Mouse (Mus musculus): Measurements from ENCODE around the gene Smpd4.

DNA sequence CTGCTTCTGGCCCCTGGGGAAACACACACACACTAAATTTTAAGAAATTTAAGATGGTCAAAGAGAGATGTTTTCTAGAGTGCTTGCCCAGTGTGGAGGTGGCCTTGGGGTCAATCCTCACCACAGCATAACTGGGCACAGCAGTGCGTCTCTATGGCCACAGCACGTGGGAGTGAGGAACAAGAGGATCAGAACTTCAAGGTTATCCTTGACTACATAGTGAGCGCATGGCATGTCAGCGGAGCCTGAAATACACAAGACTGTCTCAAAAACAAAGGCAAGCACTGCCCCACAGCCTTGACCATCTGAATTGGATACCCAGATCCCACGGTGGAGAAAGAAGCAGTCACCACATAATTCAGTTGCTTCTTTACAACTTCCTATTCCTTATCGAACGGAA lies 34.6 kb upstream of the Smpd4 start:
- no peak for TF ChIP-seq GATA1 (IDR thresholded peaks at IDR 0.05; ENCODE audit: low read length)
- TF ChIP-seq TAL1 (IDR thresholded peaks at IDR 0.05; ENCODE audit: low read length), result no peak
